Mouse (Mus musculus) kidney, embryonic 14.5 days (tissue): ENCODE data around the gene Gli2. TPM values are rescaled to one million over a fixed set of nuclear protein-coding genes. Genes with fewer than 3 reads are reported as not detected.
A peak's percentile ranks its signal among the peaks of the same experiment; 100 is the strongest.

Source experiments
- ATAC-seq: fragments of 200-750 bp; cut with Nextera tagmentation; 2 replicates; pipeline ENCODE4 v1.8.0; 2017; ENCODE audit warnings: moderate number of reproducible peaks, mild to moderate bottlenecking, moderate TSS enrichment, moderate library complexity; ENCODE audit not compliant: low FRiP score, low TSS enrichment
- H3K27ac ChIP-seq: fragments of 300-500 bp; sonication (generic); 2 replicates; pipeline ENCODE4 v1.5.1; 2014; ENCODE audit warnings: low read depth, mild to moderate bottlenecking, low read length, moderate library complexity, mixed read lengths
- H3K27me3 ChIP-seq: fragments of 300-500 bp; sonication (generic); 2 replicates; pipeline ENCODE4 v1.6.1; 2014; ENCODE audit warnings: mild to moderate bottlenecking, low read length; ENCODE audit not compliant: control insufficient read depth, insufficient read depth
- H3K36me3 ChIP-seq: fragments of 300-500 bp; sonication (generic); 2 replicates; pipeline ENCODE4 v1.6.1; 2014; ENCODE audit warnings: low read length, mixed read lengths; ENCODE audit not compliant: control insufficient read depth, insufficient read depth
- H3K4me1 ChIP-seq: fragments of 300-500 bp; sonication (generic); 2 replicates; pipeline ENCODE4 v1.6.1; 2014; ENCODE audit warnings: low read length, mixed read lengths; ENCODE audit not compliant: control insufficient read depth, insufficient read depth
- H3K4me2 ChIP-seq: fragments of 300-500 bp; sonication (generic); replicated peaks from 2 replicates; pipeline ENCODE4 v1.6.1; 2014; ENCODE audit warnings: low read depth, mild to moderate bottlenecking, low read length
- H3K4me3 ChIP-seq: fragments of 300-500 bp; sonication (generic); 2 replicates; pipeline ENCODE4 v1.5.1; 2014; ENCODE audit warnings: mild to moderate bottlenecking, low read length
- H3K9ac ChIP-seq: fragments of 300-500 bp; sonication (generic); 2 replicates; pipeline ENCODE4 v1.6.1; 2014; ENCODE audit warnings: low read depth, mild to moderate bottlenecking, low read length, moderate library complexity
- H3K9me3 ChIP-seq: fragments of 300-500 bp; sonication (generic); 2 replicates; pipeline ENCODE4 v1.6.1; 2016; ENCODE audit warnings: low read length; ENCODE audit not compliant: control insufficient read depth
- WGBS: fragments of 180-500 bp; shearing (Covaris S2); extraction: QIAGEN DNeasy Blood & Tissue Kit; methylation state at CpG from one replicate; pipeline ENCODE4 v1.1.7; 2014; 5-methylcytosine and 5-hydroxymethylcytosine counted together
- polyA plus RNA-seq: library from polyadenylated mRNA; unstranded; fragments of >200 nt; fragmentation: Nextera tagmentation; extraction: Ambion mirVana; gene quantifications from 2 replicates; pipeline ENCODE4 v1.2.1, GENCODE M21; 2014

Gli2 gene
- polyA plus RNA-seq, 1 experiment from 2014 or later = 10.3 TPM

- no peak for ATAC-seq
- Histone ChIP-seq H3K27ac (no peak overlapping the region), H3K9me3 (no peaks in the 10 kb centered on the region), H3K9ac (no peak overlapping the region), H3K4me3 (peak overlapping the region; percentile 59; the same call in 1 of the 2 replicates), H3K27me3 (peaks cover 15% of the 10 kb centered on the region), H3K4me2 (peak overlapping the region; percentile 57), H3K4me1 (peaks cover 8% of the 10 kb centered on the region; the same call in 1 of the 2 replicates), H3K36me3 (no peaks in the 10 kb centered on the region)
- WGBS = 28% methylated on average over 6 of the region's 6 CpGs
These were observed 1.0 kb upstream of the Gli2 start for GRCm38 (mm10) chr1:119054468-119054867.

- 0% methylated on average over 25 of the region's 25 CpGs for WGBS
- peak overlapping the region; percentile 70 for H3K9ac ChIP-seq
- H3K4me2 ChIP-seq = peak overlapping the region; percentile 57
- H3K27me3 ChIP-seq = peaks cover 15% of the 10 kb centered on the region
- H3K4me3 ChIP-seq = peak overlapping the region; percentile 59
- no peaks in the 10 kb centered on the region for H3K9me3 ChIP-seq
- ATAC-seq = peak; percentile 20
- no peaks in the 10 kb centered on the region for H3K36me3 ChIP-seq
- H3K27ac ChIP-seq = peak overlapping the region; percentile 84
- peaks cover 9% of the 10 kb centered on the region for H3K4me1 ChIP-seq
These were observed 494 bp upstream of the Gli2 start for GRCm38 (mm10) chr1:119053872-119054354.

GRCm38 (mm10) chr1:119052631-119053177 lies 715 bp downstream of the Gli2 start:
- under 1% methylated on average over 33 of the region's 33 CpGs for WGBS
- Histone ChIP-seq H3K27me3 (peaks cover 15% of the 10 kb centered on the region), H3K36me3 (no peaks in the 10 kb centered on the region), H3K4me1 (peaks cover 15% of the 10 kb centered on the region), H3K9me3 (no peaks in the 10 kb centered on the region), H3K4me2 (peak overlapping the region; percentile 57), H3K9ac (peak overlapping the region; percentile 70), H3K27ac (peak overlapping the region; percentile 84), H3K4me3 (peak overlapping the region; percentile 59)
- ATAC-seq = 0 out of 2 replicates have a peak, but pooled peaks have one; percentile 5

- Histone ChIP-seq H3K4me1 (peaks cover 19% of the 10 kb centered on the region), H3K9me3 (no peaks in the 10 kb centered on the region), H3K9ac (peak overlapping the region; percentile 70), H3K36me3 (no peaks in the 10 kb centered on the region), H3K27ac (peak overlapping the region; percentile 84; the same call in 1 of the 2 replicates), H3K27me3 (peaks cover 15% of the 10 kb centered on the region), H3K4me3 (peak overlapping the region; percentile 59), H3K4me2 (peak overlapping the region; percentile 57)
- ATAC-seq = peak; percentile 8; the same call in 1 of the 2 replicates
- 2% methylated on average over 21 of the region's 21 CpGs for WGBS
These were observed 1.4 kb downstream of the Gli2 start for GRCm38 (mm10) chr1:119051938-119052551.

DNA sequence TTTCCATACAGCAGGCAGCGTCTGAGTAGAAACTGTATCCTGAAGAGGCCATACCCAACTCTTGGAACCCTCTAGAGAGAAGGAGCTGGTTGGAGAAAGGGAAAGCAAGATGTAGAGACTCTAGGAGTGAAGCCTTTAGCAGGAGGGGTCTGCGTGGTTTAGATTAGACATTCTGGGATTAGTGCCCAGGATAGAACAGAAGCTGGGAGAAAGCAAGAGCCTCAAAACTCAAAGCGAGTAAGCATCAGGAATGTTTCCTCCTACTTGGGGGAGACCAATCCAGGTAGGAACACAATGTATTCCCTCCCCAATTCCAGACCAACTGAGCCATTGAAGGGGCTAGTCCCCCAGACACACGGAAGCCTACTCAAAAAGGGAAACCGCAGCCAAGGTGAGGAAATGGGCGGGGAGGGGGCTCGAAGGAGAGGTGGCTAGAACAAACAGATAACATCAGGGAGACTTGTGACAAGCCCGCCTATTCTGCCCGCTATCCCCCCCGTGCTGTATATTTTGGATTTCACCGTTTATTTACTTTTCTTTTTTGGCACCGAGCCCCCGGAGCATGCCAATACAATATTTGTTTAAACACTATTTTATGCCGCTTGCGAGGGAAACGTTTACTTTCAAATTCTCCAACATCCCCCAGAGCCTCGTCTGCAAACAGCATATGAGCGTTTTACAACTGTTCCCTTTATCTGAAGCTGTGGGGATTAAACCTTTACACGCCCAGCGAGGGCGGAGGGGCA lies 2.1 kb downstream of the Gli2 start:
- Histone ChIP-seq H3K4me2 (peak overlapping the region; percentile 57), H3K4me1 (peaks cover 19% of the 10 kb centered on the region), H3K27ac (peak overlapping the region; percentile 84; the same call in 1 of the 2 replicates), H3K36me3 (no peaks in the 10 kb centered on the region), H3K9me3 (no peaks in the 10 kb centered on the region), H3K4me3 (peak overlapping the region; percentile 59), H3K9ac (peak overlapping the region; percentile 70), H3K27me3 (peaks cover 15% of the 10 kb centered on the region)
- 7% methylated on average over 21 of the region's 21 CpGs for WGBS
- ATAC-seq = no peak

DNA sequence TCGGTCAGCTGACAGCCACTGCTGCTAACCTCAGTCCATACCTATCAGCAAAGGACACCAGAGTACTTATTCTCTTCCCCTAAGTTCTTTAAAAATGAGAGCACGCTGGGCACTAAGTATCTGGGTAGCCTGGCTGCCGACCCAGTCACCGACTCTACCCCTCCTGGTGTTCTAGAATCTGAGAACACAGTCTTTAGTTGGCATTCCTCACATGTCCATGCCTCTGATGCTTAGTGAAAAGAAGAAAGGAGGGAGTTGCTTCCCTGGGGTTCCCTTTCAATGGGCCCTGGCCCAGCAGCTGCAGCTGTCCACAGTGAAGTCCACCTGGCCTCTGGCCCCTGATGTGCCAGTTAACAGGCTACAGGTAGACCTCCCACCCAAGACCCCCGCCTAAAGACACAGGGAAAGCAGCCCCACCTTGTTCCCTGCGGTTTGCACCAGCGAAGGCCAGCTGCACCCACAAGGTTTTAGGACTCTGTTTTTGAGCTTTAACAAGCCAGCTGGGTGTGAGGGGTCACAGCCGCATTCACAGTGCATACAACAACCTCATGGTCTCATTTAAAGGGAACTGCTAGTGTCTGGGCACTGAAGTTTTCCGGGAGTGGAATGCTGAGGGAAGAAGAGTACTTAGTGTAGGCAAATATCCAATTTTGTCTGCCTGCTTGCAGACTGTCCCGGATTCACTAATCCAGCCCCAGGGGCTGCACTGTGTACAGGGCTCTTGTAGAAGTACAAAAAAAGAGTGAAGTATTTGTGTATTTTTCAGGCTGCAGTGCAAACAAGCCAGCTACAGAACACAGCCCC lies 3.4 kb downstream of the Gli2 start:
- H3K9me3 ChIP-seq = no peaks in the 10 kb centered on the region
- peaks cover 19% of the 10 kb centered on the region for H3K4me1 ChIP-seq
- H3K27ac ChIP-seq = no peak overlapping the region
- peaks cover 12% of the 10 kb centered on the region for H3K27me3 ChIP-seq
- ATAC-seq = no peak
- no peak overlapping the region; the same call in 1 of the 2 replicates for H3K4me3 ChIP-seq
- 50% methylated on average over 10 of the region's 10 CpGs for WGBS
- no peaks in the 10 kb centered on the region for H3K36me3 ChIP-seq
- H3K4me2 ChIP-seq = 0 out of 2 replicates have a peak overlapping the region, but pooled peaks have one; percentile 2
- no peak overlapping the region for H3K9ac ChIP-seq

DNA sequence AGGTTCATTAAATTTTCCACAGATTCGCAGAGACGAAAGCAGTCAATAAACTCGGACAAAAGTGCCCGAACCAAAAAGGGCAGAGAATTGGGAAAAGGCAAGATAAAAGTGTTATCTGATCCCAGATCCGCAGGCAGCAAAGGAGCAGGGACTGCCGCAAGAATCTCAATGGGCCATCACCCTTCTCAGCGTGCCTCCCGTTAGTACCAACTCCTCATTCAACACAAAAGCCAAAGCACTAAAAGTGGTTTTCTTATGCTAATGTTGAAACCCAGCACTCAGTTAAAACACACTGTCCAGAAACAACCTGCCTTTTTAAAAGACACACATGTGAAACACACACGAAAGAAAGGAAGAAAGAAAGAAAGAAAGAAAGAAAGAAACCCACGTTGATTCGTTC lies 4.4 kb downstream of the Gli2 start:
- H3K27ac ChIP-seq = no peak overlapping the region
- H3K4me3 ChIP-seq = peak overlapping the region; percentile 54; the same call in 1 of the 2 replicates
- no peaks in the 10 kb centered on the region for H3K36me3 ChIP-seq
- WGBS = 11% methylated on average over 11 of the region's 11 CpGs
- H3K9ac ChIP-seq = no peak overlapping the region
- ATAC-seq = no peak
- peak overlapping the region; percentile 88 for H3K4me2 ChIP-seq
- H3K4me1 ChIP-seq = peaks cover 19% of the 10 kb centered on the region
- H3K9me3 ChIP-seq = no peaks in the 10 kb centered on the region
- H3K27me3 ChIP-seq = peaks cover 11% of the 10 kb centered on the region

DNA sequence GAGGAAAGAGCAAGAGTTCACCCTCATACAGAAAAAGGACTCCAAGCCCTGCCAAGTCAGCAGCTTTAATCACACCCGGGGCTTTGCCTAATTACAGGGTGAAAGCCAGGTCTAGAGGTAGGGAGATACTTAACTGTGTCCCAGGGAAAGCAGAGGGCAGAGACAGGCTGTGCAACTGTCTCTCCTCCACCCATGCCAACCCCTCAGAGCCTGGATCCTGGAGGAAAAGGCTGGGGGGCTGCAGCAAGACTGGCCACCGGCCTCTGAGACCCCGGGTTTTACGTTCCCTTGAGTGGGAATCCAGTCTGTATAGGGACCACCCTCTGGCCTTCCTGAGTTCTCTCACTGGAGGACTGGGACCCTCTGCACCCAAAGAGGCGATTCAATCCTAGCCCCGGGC lies 4.9 kb downstream of the Gli2 start:
- H3K9ac ChIP-seq = peak overlapping the region; percentile 31; the same call in 1 of the 2 replicates
- peaks cover 19% of the 10 kb centered on the region for H3K4me1 ChIP-seq
- peak overlapping the region; percentile 54 for H3K4me3 ChIP-seq
- peaks cover 11% of the 10 kb centered on the region for H3K27me3 ChIP-seq
- peak; percentile 10; the same call in 1 of the 2 replicates for ATAC-seq
- no peaks in the 10 kb centered on the region for H3K36me3 ChIP-seq
- H3K4me2 ChIP-seq = peak overlapping the region; percentile 88
- no peak overlapping the region for H3K27ac ChIP-seq
- WGBS = 11% methylated on average over 6 of the region's 6 CpGs
- H3K9me3 ChIP-seq = no peaks in the 10 kb centered on the region
